Mouse (Mus musculus): Measurements from ENCODE around the gene H2afy2. TPM values are rescaled to one million over a fixed set of nuclear protein-coding genes. Genes with fewer than 3 reads are reported as not detected.

Gene H2afy2
- polyA plus RNA-seq, 1 experiment from 2014 or later = 362 TPM

GRCm38 (mm10) chr10:61694870-61695670, 88.9 kb downstream of the H2afy2 start, which contains the start of gene Tysnd1:
TSS of gene Tysnd1 (plus strand) at chr10:61695514.
- WGBS = 1% methylated on average over 42 of the region's 42 CpGs
- peak within 1 kb of the TSS; percentile 99 for H3K4me2 ChIP-seq
- peaks cover 41% of the 10 kb centered on the region for H3K36me3 ChIP-seq (replicated peaks)
- peak within 1 kb of the TSS; percentile 75 for H3K9ac ChIP-seq
- no peaks in the 10 kb centered on the region for H3K27me3 ChIP-seq
- no peaks in the 10 kb centered on the region for H3K9me3 ChIP-seq
- H3K4me3 ChIP-seq (replicated peaks) = peak within 1 kb of the TSS; percentile 92
- peaks cover 23% of the 10 kb centered on the region for H3K4me1 ChIP-seq
- ATAC-seq (ENCODE audit: low FRiP score) = peak; percentile 98
- H3K27ac ChIP-seq = peak within 1 kb of the TSS; percentile 60; the same call in 1 of the 2 replicates

DNA sequence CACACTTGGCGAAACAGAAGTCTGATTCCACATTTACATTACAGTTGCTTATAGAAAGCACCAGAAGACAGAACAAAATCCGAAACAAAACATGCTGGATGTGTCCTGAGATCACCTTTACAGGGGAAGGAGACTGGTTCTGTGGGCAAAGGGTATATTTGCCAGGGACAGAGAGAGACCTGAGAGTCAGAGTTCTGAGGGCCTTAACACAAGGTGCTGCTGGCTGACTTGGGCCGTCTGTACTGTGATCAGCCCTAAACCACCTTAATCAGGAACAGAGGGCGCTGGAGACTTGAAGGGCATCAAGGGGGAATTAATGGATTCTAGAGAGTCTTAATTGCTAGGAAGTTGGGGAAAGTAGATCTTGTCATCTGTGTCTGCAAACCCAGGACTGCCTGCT, 90.4 kb downstream of the H2afy2 start:
- no peak overlapping the region for H3K4me3 ChIP-seq (replicated peaks)
- H3K27ac ChIP-seq = no peak overlapping the region
- no peaks in the 10 kb centered on the region for H3K9me3 ChIP-seq
- no peaks in the 10 kb centered on the region for H3K27me3 ChIP-seq
- H3K4me2 ChIP-seq = no peak overlapping the region
- H3K9ac ChIP-seq = no peak overlapping the region
- WGBS = 79% methylated on average over 4 of the region's 4 CpGs
- no peak for ATAC-seq (ENCODE audit: low FRiP score)
- H3K4me1 ChIP-seq = peaks cover 23% of the 10 kb centered on the region
- H3K36me3 ChIP-seq (replicated peaks) = peaks cover 51% of the 10 kb centered on the region

DNA sequence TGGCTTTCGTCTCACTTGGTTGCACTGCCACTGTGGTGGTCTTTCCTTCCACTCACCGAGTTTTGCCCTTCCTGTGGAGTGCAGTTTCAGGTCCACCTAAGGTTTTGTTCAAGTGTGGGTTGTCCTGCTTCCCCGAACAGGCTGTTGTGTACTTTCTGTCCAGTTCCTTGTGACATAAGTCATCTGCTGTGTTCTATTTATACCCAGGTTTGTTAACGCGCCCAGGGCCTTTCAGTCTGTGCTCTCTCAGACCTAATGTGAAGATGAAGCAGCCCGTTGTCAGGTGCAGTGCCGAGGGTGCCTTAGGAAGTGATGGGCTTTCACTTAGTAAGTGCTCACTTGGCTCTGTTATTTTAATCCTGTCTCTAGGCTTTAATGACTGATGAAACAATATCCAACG, 94.5 kb downstream of the H2afy2 start:
- H3K4me3 ChIP-seq (replicated peaks) = no peak overlapping the region
- H3K4me1 ChIP-seq = no peaks in the 10 kb centered on the region
- 93% methylated on average over 8 of the region's 8 CpGs for WGBS
- no peak overlapping the region for H3K9ac ChIP-seq
- H3K4me2 ChIP-seq = no peak overlapping the region
- H3K9me3 ChIP-seq = no peaks in the 10 kb centered on the region
- no peak for ATAC-seq (ENCODE audit: low FRiP score)
- H3K27ac ChIP-seq = no peak overlapping the region
- H3K27me3 ChIP-seq = no peaks in the 10 kb centered on the region
- peaks cover 88% of the 10 kb centered on the region for H3K36me3 ChIP-seq (replicated peaks)

Small RNA genes within 50 kb of the gene (microRNA-seq; reads per million reads assigned to microRNA genes)
- not detected for gene Mir5108

Other genes starting within 250 kb of the H2afy2 start
- gene Npffr1, start 188.7 kb downstream of the H2afy2 start, polyA plus RNA-seq (2016; fragmentation: Nextera tagmentation; extraction: Ambion mirVana) = 0.18 and 0.36 TPM in 2 replicates
- 264 and 269 TPM in 2 replicates for gene Ppa1, start 135.6 kb downstream of the H2afy2 start, polyA plus RNA-seq (2016; fragmentation: Nextera tagmentation; extraction: Ambion mirVana)
- 216 and 221 TPM in 2 replicates for gene Sar1a, start 103.8 kb downstream of the H2afy2 start, polyA plus RNA-seq (2016; fragmentation: Nextera tagmentation; extraction: Ambion mirVana)
- gene Tysnd1, start 88.6 kb downstream of the H2afy2 start, polyA plus RNA-seq (2016; fragmentation: Nextera tagmentation; extraction: Ambion mirVana) = 28.4 and 28.9 TPM in 2 replicates
- 5.8 and 6.1 TPM in 2 replicates for gene Aifm2, start 68.9 kb downstream of the H2afy2 start, polyA plus RNA-seq (2016; fragmentation: Nextera tagmentation; extraction: Ambion mirVana)
- 0.76 and 0.96 TPM in 2 replicates for gene Col13a1, start 195.0 kb upstream of the H2afy2 start, polyA plus RNA-seq (2016; fragmentation: Nextera tagmentation; extraction: Ambion mirVana)

Data from forebrain, embryonic 12.5 days (tissue).